Mouse (Mus musculus): ENCODE data around the gene Uggt1. TPM values are rescaled to one million over a fixed set of nuclear protein-coding genes. Genes with fewer than 3 reads are reported as not detected.
A peak's percentile ranks its signal among the peaks of the same experiment; 100 is the strongest.

The Uggt1 gene
- polyA plus RNA-seq, 1 experiment from 2014 or later, result 53.1 TPM

DNA sequence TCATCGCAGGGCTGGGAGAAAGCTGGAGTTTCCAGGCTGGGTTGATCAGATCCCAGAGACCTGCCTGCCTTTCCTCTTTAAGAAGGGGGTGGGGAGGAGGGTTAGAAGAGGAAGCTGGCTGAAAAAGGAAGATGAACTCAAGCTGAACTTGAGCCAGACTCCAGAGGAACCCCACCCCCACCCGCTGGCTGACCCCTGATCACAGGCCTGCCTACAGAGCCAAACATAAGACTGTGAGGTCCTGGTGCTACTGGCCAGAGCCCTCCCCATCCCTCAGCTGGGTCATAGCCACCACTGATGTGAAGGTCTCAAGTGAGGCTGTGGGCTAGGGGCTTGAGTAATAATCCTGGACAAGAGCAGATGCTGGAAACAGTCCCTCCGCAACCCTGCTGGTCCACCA, 26.1 kb upstream of the Uggt1 start:
- no peak overlapping the region for H3K4me3 ChIP-seq
- no peaks in the 10 kb centered on the region for H3K9me3 ChIP-seq
- no peak overlapping the region for H3K9ac ChIP-seq
- H3K36me3 ChIP-seq, result no peaks in the 10 kb centered on the region
- WGBS, result 59% methylated on average over 3 of the region's 3 CpGs
- H3K4me2 ChIP-seq (replicated peaks), result no peak overlapping the region
- H3K27ac ChIP-seq, result no peak overlapping the region
- 0 out of 2 replicates have a peak, but pooled peaks cover 9% of the 10 kb centered on the region for H3K4me1 ChIP-seq
- peaks cover 9% of the 10 kb centered on the region for H3K27me3 ChIP-seq (replicated peaks)
- no peak for ATAC-seq (ENCODE audit: low FRiP score, low read depth)

DNA sequence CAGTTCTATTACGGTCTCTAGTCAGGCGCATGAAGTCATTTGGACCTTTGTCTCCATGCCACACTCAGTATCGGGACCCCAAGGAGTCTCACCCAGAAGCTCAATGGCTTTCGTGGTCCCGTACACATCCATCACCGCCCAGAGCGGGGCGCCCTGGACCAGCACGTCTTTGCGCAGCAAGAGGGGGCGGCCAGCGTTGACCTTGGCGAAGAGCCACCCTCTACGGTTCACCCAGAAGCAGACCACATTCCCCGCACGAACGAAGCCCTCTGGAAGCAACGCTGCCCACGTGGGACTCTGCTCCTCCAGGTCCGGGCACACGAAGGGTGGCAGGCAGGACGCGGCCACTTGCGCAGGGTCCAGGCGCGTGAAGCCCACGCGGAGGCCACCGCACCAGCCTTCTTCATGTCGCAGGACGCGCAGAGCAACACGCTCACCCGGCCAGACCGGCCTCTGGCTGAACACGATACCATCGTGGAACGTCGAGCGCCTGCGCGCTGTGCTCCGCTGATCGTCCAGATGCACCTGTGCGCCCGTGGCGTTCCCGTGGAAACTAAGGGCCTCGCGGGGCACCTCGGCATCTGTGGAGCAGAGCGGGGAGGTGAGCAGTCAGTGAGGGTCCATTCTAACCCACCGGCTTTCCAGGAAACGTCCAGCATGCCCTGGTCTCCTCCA, 24.7 kb upstream of the Uggt1 start:
- Histone ChIP-seq H3K27me3 (replicated peaks) (peaks cover 9% of the 10 kb centered on the region), H3K27ac (no peak overlapping the region), H3K4me3 (0 out of 2 replicates have a peak overlapping the region, but pooled peaks have one; percentile 5), H3K9me3 (no peaks in the 10 kb centered on the region), H3K4me1 (0 out of 2 replicates have a peak, but pooled peaks cover 9% of the 10 kb centered on the region), H3K4me2 (replicated peaks) (peak overlapping the region; percentile 38), H3K9ac (no peak overlapping the region), H3K36me3 (no peaks in the 10 kb centered on the region)
- ATAC-seq (ENCODE audit: low FRiP score, low read depth), result no peak
- 46% methylated on average over 54 of the region's 54 CpGs for WGBS

DNA sequence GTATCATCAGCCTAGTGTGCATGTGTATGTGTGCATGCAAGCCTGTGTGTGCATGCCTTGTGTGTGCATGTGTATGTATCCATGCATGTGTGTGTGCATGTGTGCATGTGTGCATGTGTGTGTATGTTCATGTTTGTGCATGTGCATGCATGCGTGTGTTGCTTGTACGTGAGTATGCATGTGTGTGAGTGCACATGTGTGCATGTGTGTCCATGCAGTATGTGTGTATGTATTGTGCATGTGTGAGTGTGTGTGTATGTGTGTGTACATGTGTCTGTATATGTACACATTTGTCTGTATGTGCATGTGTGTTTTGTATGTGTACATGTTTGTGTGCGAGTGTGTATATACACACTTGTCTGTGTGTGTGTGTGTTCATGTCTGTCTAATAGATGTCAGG, 23.1 kb upstream of the Uggt1 start:
- no peak overlapping the region for H3K9ac ChIP-seq
- no peak overlapping the region for H3K4me3 ChIP-seq
- no peak for ATAC-seq (ENCODE audit: low FRiP score, low read depth)
- H3K9me3 ChIP-seq, result no peaks in the 10 kb centered on the region
- 0 out of 2 replicates have a peak, but pooled peaks cover 9% of the 10 kb centered on the region for H3K4me1 ChIP-seq
- no peak overlapping the region for H3K4me2 ChIP-seq (replicated peaks)
- no peaks in the 10 kb centered on the region for H3K36me3 ChIP-seq
- H3K27me3 ChIP-seq (replicated peaks), result peaks cover 9% of the 10 kb centered on the region
- WGBS, result 98% methylated on average over 3 of the region's 3 CpGs
- no peak overlapping the region for H3K27ac ChIP-seq

DNA sequence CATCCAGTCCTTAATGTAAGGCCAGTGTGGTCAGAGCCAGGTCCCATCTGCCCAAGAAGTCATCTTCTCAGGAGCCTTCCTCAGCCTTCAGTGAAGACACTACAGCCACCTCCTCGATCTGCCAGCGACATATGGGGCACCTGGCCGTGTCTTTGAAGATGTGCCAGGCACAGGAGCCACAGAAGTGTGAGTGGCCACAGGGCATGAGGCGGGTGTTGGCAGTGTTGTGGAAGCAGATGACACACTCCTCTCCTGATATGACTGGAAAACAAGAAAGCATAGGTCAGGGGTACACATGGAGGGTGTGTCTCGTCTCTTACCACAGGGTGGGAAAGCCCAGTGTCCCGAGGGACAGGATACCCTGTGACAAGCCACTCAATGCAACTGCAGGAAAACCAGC, 21.8 kb upstream of the Uggt1 start:
- ATAC-seq (ENCODE audit: low FRiP score, low read depth), result no peak
- H3K36me3 ChIP-seq, result no peaks in the 10 kb centered on the region
- H3K27ac ChIP-seq, result no peak overlapping the region
- 0 out of 2 replicates have a peak, but pooled peaks cover 9% of the 10 kb centered on the region for H3K4me1 ChIP-seq
- WGBS, result 87% methylated on average over 6 of the region's 6 CpGs
- H3K4me2 ChIP-seq (replicated peaks), result no peak overlapping the region
- H3K9me3 ChIP-seq, result no peaks in the 10 kb centered on the region
- H3K4me3 ChIP-seq, result no peak overlapping the region
- peaks cover 9% of the 10 kb centered on the region for H3K27me3 ChIP-seq (replicated peaks)
- H3K9ac ChIP-seq, result no peak overlapping the region

DNA sequence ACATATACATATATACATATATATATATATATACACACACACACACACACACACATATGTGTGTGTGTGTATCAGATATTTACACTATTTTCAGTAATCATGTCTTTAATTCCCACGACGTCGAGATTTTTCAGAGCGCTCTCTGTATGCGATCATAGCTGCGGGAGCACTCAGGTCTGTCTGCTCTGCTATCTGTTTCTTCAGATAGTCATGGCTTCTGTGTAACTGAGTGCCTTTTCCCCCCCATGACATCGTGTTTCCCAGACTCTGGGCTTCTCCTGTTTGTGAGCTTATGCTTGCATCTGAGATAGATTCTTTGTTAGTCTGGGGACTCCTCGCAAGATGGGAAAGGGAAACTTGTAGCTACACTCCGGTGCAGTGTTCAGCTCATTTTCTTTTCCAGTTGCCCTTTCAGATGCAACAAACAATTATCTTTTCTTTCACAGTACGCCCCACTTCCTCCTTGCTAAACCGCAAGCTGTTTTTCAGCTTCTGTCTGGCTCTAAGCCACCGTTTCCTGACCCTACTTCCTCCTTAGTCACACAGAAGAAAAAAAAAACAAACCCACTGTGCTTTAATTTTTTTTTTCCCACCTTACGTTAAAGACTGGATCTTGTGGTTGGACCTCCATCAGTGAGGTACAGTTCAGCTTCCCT, 19.4 kb upstream of the Uggt1 start:
- peaks cover under 1% of the 10 kb centered on the region for H3K27me3 ChIP-seq (replicated peaks)
- ATAC-seq (ENCODE audit: low FRiP score, low read depth), result no peak

DNA sequence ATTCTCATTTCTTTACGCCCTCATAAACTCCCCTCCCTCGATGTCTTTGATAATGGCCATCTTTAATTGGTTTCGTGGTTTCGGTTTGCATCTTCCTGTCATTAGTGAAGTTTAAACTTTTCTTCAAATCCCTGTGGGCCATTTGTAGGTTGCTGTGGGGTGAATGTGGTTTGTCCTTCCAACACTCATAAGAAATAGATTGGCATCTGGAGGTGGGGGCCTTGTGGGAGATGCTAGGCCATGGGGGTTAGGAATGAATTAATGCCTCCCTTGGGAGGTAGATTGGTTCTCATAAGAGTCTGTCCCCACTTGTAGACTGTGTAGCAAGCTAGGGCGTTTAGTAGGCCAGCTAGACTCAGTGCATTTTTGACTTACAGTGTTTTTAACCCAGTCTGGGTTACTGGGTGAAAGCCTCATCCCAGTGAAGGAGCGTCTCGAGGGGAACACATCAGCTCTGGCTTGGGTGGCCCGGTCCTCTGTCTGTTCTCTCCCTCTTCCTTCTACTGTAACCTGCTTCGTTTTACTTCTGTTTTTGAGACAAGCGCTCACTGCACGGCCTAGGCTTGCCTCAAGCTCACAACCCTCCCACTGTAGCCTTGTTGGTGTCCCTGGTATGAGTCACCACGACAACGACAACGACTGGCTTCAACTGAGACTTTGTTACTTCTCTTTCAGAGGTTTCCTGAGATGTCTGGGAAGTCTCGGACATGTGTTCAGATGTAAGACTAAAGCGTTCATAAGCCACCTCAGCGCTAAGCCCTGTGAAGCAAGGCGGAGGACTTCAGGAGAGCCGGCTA, 17.4 kb upstream of the Uggt1 start:
- Histone ChIP-seq H3K9me3 (no peaks in the 10 kb centered on the region), H3K9ac (no peak overlapping the region), H3K27ac (no peak overlapping the region), H3K4me2 (replicated peaks) (no peak overlapping the region), H3K36me3 (no peaks in the 10 kb centered on the region), H3K4me3 (no peak overlapping the region), H3K4me1 (no peaks in the 10 kb centered on the region), H3K27me3 (replicated peaks) (no peaks in the 10 kb centered on the region)
- no peak for ATAC-seq (ENCODE audit: low FRiP score, low read depth)
- 84% methylated on average over 19 of the region's 19 CpGs for WGBS

More for the DNA sequence above, 19.4 kb upstream of the Uggt1 start:
- no peak overlapping the region for H3K27ac ChIP-seq
- H3K9ac ChIP-seq, result no peak overlapping the region
- 78% methylated on average over 13 of the region's 13 CpGs for whole genome bisulfite sequencing
- H3K4me2 ChIP-seq (replicated peaks), result no peak overlapping the region
- H3K36me3 ChIP-seq, result no peaks in the 10 kb centered on the region
- H3K9me3 ChIP-seq, result no peaks in the 10 kb centered on the region
- 0 out of 2 replicates have a peak, but pooled peaks cover 1% of the 10 kb centered on the region for H3K4me1 ChIP-seq
- no peak overlapping the region for H3K4me3 ChIP-seq

DNA sequence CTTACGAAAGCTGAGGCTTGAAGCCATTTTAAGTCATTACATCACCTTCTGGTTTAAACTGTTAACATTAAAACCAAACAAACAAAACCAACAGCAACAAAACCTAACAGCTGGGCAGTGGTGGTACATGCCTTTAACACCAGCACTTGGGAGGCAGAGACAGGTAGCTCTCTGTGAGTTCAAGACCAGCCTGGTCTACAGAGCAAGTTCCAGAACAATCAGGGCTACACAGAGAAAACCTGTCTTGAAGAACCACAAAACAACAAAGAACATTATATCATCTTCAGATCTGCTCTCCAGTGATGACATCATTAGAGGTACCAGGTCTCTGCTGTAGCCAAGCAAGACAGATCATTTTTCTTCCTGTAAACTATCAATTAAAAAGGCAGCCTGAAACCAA, 15.9 kb upstream of the Uggt1 start:
- Histone ChIP-seq H3K4me1 (no peaks in the 10 kb centered on the region), H3K27me3 (replicated peaks) (no peaks in the 10 kb centered on the region), H3K4me3 (no peak overlapping the region), H3K4me2 (replicated peaks) (no peak overlapping the region), H3K9ac (no peak overlapping the region), H3K9me3 (no peaks in the 10 kb centered on the region), H3K27ac (no peak overlapping the region), H3K36me3 (no peaks in the 10 kb centered on the region)
- ATAC-seq (ENCODE audit: low FRiP score, low read depth), result no peak
- WGBS, result 100% methylated on average over 1 of the region's 1 CpGs

DNA sequence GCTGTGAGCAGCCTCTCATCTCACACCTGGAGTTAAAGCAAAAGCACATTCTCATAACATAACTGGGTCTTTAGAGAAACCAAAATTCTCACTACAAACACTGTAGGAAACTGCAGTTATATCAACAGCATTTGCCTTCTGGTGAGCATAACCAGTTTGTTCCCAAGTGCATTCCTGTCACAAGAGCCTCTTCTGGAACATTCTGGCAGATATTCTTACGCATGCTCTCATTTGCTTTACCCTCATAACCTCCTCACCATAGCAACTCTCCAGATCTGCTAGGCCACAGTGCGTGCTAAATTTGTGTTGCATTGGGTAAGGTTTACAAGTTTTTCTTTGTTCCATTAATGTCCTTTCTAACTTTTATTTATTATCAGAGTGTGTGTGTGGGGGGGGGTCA, 14.8 kb upstream of the Uggt1 start:
- no peaks in the 10 kb centered on the region; the same call in 1 of the 2 replicates for H3K27me3 ChIP-seq (replicated peaks)
- H3K9me3 ChIP-seq, result no peaks in the 10 kb centered on the region
- no peak overlapping the region for H3K27ac ChIP-seq
- H3K4me2 ChIP-seq (replicated peaks), result no peak overlapping the region
- WGBS, result 92% methylated on average over 2 of the region's 2 CpGs
- H3K4me3 ChIP-seq, result no peak overlapping the region
- H3K4me1 ChIP-seq, result no peaks in the 10 kb centered on the region; the same call in 1 of the 2 replicates
- no peak overlapping the region for H3K9ac ChIP-seq
- ATAC-seq (ENCODE audit: low FRiP score, low read depth), result no peak
- H3K36me3 ChIP-seq, result no peaks in the 10 kb centered on the region

DNA sequence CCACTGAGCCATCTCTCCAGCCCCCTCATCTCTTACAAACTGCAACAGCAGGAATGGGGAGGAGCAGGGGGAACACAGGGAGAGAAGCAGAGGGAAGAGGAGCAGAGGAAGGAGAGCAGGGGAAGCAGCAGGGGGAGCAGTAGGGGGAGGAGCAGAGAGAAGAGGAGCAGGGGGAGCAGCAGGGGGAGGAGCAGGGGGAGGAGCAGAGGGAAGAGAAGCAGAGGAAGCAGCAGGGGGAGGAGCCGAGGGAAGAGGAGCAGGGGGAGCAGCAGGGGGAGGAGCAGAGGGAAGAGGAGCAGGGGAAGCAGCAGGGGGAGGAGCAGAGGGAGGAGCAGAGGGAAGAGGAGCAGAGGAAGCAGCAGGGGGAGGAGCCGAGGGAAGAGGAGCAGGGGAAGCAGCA, 14.1 kb upstream of the Uggt1 start:
- no peak overlapping the region for H3K27ac ChIP-seq
- no peak for ATAC-seq (ENCODE audit: low FRiP score, low read depth)
- H3K4me3 ChIP-seq, result no peak overlapping the region
- no peaks in the 10 kb centered on the region; the same call in 1 of the 2 replicates for H3K4me1 ChIP-seq
- whole genome bisulfite sequencing, result 50% methylated on average over 2 of the region's 2 CpGs
- peaks cover 1% of the 10 kb centered on the region; the same call in 1 of the 2 replicates for H3K27me3 ChIP-seq (replicated peaks)
- no peaks in the 10 kb centered on the region for H3K9me3 ChIP-seq
- H3K9ac ChIP-seq, result no peak overlapping the region
- no peaks in the 10 kb centered on the region for H3K36me3 ChIP-seq
- no peak overlapping the region for H3K4me2 ChIP-seq (replicated peaks)

DNA sequence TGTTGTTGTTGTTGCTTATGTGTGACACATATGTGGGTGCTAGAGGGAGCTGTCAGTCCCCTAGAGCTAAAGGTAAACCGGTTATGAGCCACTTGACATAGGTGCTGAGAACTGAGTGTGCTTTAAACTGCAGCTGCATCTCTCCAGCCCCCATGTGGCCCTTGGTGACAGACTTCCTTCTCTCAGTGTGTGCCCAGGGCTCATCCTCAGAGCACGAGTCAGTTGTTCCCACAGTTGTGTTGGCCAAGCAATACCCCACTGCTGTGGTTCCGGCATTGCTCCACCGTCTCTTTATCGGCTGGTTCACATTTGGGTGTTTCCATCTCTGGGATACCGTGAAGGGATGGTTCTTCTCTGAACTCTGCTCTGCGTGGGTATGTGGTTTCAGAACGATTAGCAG, 12.8 kb upstream of the Uggt1 start:
- H3K4me3 ChIP-seq, result no peak overlapping the region
- WGBS, result 92% methylated on average over 8 of the region's 8 CpGs

DNA sequence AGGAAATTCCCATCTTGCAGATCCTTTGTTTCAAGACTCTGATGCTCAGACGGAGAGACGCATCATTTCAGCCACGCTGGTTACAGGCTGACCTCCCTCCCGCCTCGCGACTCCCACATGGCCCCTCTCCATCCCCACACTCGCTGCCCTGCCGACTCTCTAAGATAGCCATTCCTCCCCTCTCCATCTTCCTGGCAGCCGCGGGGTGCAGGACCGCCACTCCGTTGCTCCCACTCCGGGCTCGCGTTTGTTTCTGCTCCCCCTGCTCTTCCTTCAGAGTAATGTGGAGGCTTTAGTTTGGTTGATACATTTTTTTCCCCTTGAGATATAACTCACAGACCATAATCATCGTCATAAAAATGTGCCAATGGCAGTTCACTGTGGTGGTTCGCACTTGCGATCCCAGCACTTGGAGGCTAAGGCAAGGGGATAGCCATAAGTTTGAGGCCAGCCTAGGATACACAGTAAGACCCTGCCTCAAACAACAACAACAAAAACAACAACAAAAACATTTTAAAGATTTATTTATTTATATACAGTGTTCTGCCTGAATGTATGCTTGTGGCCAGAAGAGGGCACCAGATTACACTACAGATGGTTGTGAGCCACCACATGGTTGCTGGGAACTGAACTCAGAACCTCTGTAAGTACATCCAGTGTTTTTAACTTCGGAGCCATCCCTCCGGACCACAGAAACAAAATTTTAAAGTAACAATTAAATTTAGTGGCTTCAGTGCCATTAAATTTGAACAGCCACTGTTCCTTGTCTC, 11.5 kb upstream of the Uggt1 start:
- no peak overlapping the region for H3K4me3 ChIP-seq
- peaks cover 3% of the 10 kb centered on the region; the same call in 1 of the 2 replicates for H3K27me3 ChIP-seq (replicated peaks)
- no peak overlapping the region for H3K27ac ChIP-seq
- peak overlapping the region; percentile 31; the same call in 1 of the 2 replicates for H3K4me2 ChIP-seq (replicated peaks)
- no peaks in the 10 kb centered on the region for H3K9me3 ChIP-seq
- no peak overlapping the region for H3K9ac ChIP-seq
- WGBS, result 24% methylated on average over 20 of the region's 20 CpGs
- no peak for ATAC-seq (ENCODE audit: low FRiP score, low read depth)
- H3K4me1 ChIP-seq, result peaks cover 6% of the 10 kb centered on the region
- no peaks in the 10 kb centered on the region for H3K36me3 ChIP-seq

More for the DNA sequence above, 12.8 kb upstream of the Uggt1 start:
- peaks cover 3% of the 10 kb centered on the region; the same call in 1 of the 2 replicates for H3K27me3 ChIP-seq (replicated peaks)
- no peak overlapping the region for H3K9ac ChIP-seq
- no peak for ATAC-seq (ENCODE audit: low FRiP score, low read depth)
- H3K4me1 ChIP-seq, result no peaks in the 10 kb centered on the region; the same call in 1 of the 2 replicates
- H3K4me2 ChIP-seq (replicated peaks), result no peak overlapping the region
- H3K36me3 ChIP-seq, result no peaks in the 10 kb centered on the region
- H3K27ac ChIP-seq, result no peak overlapping the region
- H3K9me3 ChIP-seq, result no peaks in the 10 kb centered on the region
